Mouse (Mus musculus) lung, postnatal 10 days (tissue): ENCODE results near the gene Mecom.
"Not testable (repeated sequence)": the region's sequence is repeated elsewhere in the genome, so short reads cannot be mapped to it uniquely, and the experiment has no call there.

Source experiments
- DNase-seq: peaks from one replicate; pipeline ENCODE4 v3.0.0; 2021

Gene Mecom

GRCm38 (mm10) chr3:30436561-30436960 is 111.2 kb downstream of the Mecom start:
- DNase-seq, result no peak

- no peak for DNase-seq
Observed at GRCm38 (mm10) chr3:30436131-30436530, 111.7 kb downstream of the Mecom start.

- DNase-seq, result no peak
Observed at GRCm38 (mm10) chr3:30428877-30429276, 118.9 kb downstream of the Mecom start.

GRCm38 (mm10) chr3:30424036-30424435 is 123.8 kb downstream of the Mecom start:
- no peak for DNase-seq

- not testable (repeated sequence) for DNase-seq
Observed at GRCm38 (mm10) chr3:30421948-30422347, 125.9 kb downstream of the Mecom start.

- DNase-seq, result no peak
Observed at GRCm38 (mm10) chr3:30420899-30421298, 126.9 kb downstream of the Mecom start.

- DNase-seq, result no peak
Observed at GRCm38 (mm10) chr3:30414173-30414572, 133.6 kb downstream of the Mecom start.

- no peak for DNase-seq
Observed at GRCm38 (mm10) chr3:30410778-30411177, 137.0 kb downstream of the Mecom start.

- no peak for DNase-seq
Observed at GRCm38 (mm10) chr3:30404821-30405220, 143.0 kb downstream of the Mecom start.

- no peak for DNase-seq
Observed at GRCm38 (mm10) chr3:30398911-30399310, 148.9 kb downstream of the Mecom start.

- no peak for DNase-seq
Observed at GRCm38 (mm10) chr3:30394911-30395310, 152.9 kb downstream of the Mecom start.

- DNase-seq, result no peak
Observed at GRCm38 (mm10) chr3:30392662-30393061, 155.1 kb downstream of the Mecom start.

- DNase-seq, result no peak
Observed at GRCm38 (mm10) chr3:30392218-30392617, 155.6 kb downstream of the Mecom start.

- DNase-seq, result no peak
Observed at GRCm38 (mm10) chr3:30390346-30390745, 157.5 kb downstream of the Mecom start.

- DNase-seq, result no peak
Observed at GRCm38 (mm10) chr3:30380273-30380672, 167.5 kb downstream of the Mecom start.

- no peak for DNase-seq
Observed at GRCm38 (mm10) chr3:30379301-30379700, 168.5 kb downstream of the Mecom start.

- DNase-seq, result no peak
Observed at GRCm38 (mm10) chr3:30371472-30371871, 176.3 kb downstream of the Mecom start.

- no peak for DNase-seq
Observed at GRCm38 (mm10) chr3:30370860-30371455, 176.8 kb downstream of the Mecom start.

GRCm38 (mm10) chr3:30366621-30367020 is 181.2 kb downstream of the Mecom start:
- peak; percentile 55 for DNase-seq

- DNase-seq, result no peak
Observed at GRCm38 (mm10) chr3:30361190-30361589, 186.6 kb downstream of the Mecom start.

- peak; percentile 71 for DNase-seq
Observed at GRCm38 (mm10) chr3:30353878-30354727, 193.7 kb downstream of the Mecom start.

- no peak for DNase-seq
Observed at GRCm38 (mm10) chr3:30349279-30349678, 198.5 kb downstream of the Mecom start.

- no peak for DNase-seq
Observed at GRCm38 (mm10) chr3:30344151-30344550, 203.7 kb downstream of the Mecom start.

GRCm38 (mm10) chr3:30332337-30332736 is 215.5 kb downstream of the Mecom start:
- DNase-seq, result no peak
